Mouse (Mus musculus): ENCODE measurements around the gene Sgip1. TPM values are rescaled to one million over a fixed set of nuclear protein-coding genes. Genes with fewer than 3 reads are reported as not detected.

Gene Sgip1
- total and polyA plus RNA-seq, 3 experiments: 0.92 to 5.6 TPM; not detected in 1

DNA sequence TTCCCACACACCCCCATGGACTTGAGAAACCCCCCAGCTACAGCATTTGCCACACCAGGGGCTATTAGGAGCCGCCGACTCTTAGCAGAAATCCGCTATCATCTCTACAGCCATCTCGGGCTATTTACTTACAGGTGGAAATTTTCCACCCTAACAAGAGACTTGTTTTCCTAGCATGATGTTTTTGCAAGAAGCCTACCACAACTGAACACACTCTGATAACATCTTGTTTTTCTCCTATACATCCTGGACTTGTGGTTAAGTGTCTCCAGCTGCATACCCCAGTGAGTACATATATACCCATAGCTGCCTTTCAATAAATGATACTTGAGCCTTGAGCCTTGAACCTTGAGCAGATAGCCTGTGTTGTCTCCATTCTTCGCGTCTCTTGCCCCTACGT lies 43.1 kb upstream of the Sgip1 start:
- no peak for TF ChIP-seq GABPA (IDR thresholded peaks at IDR 0.05; ENCODE audit: low read depth, low read length)
- no peak for TF ChIP-seq MEF2A (IDR thresholded peaks at IDR 0.05; ENCODE audit: extremely low read depth, insufficient replicate concordance, low read depth, low read length, poor library complexity, severe bottlenecking)
- no peak for TF ChIP-seq USF2 (IDR thresholded peaks at IDR 0.05; ENCODE audit: borderline replicate concordance in 1 of 2, insufficient read depth in 1 of 2, low read depth in 1 of 2, low read length in 2 of 2)
- TF ChIP-seq TAL1 (IDR thresholded peaks at IDR 0.05; ENCODE audit: low read length): no peak
- TF ChIP-seq KAT2A (conservative IDR thresholded peaks at IDR 0.05; ENCODE audit: low read depth, low read length): no peak
- no peak for TF ChIP-seq CHD1 (IDR thresholded peaks at IDR 0.05; ENCODE audit: low read depth, low read length)
- TF ChIP-seq UBTF (IDR thresholded peaks at IDR 0.05; ENCODE audit: borderline replicate concordance, insufficient read depth, low read depth, low read length): no peak
- Histone ChIP-seq H3K4me3 (ENCODE audit: control insufficient read depth in 1 of 2, insufficient read depth in 1 of 2, low read depth in 2 of 2, low read length in 2 of 2) (no peak overlapping the region), H3K9ac (ENCODE audit: control insufficient read depth, low read depth, low read length, poor library complexity, severe bottlenecking) (no peak overlapping the region), H3K9me3 (replicated peaks; ENCODE audit: insufficient read depth, low read length) (no peaks in the 10 kb centered on the region), H3K79me2 (ENCODE audit: control insufficient read depth, insufficient read depth, low read length, poor library complexity) (no peaks in the 10 kb centered on the region), H3K27me3 (ENCODE audit: control insufficient read depth in 1 of 2, insufficient read depth in 2 of 2, low read length in 2 of 2) (no peaks in the 10 kb centered on the region), H3K36me3 (ENCODE audit: control insufficient read depth in 1 of 2, insufficient read depth in 2 of 2, low read length in 2 of 2) (no peaks in the 10 kb centered on the region), H3K4me1 (ENCODE audit: control insufficient read depth in 1 of 2, insufficient read depth in 2 of 2, low read length in 2 of 2) (no peaks in the 10 kb centered on the region), H3K27ac (ENCODE audit: control insufficient read depth, low read depth, low read length) (no peak overlapping the region)
- DNase-seq (ENCODE audit: low read depth, low spot score): no peak

DNA sequence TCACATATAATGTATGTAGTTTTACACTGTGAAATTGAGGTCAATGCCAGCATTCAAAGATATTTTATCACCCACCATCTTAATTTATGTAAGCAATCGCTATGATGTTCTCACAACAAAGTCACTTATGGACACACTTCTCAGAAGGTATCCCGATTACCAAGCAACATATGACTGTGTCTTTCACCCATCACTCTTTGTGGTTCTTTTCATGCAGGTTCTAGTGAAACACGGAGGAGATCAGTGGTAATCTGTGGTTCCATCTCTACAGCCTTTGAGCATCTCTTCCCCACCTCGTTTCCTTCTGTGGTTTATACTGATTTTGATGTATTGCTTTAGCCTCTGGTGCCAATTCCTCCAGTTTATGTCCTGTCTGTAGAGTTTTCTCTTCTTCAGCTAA lies 29.4 kb upstream of the Sgip1 start:
- H3K79me2 ChIP-seq (ENCODE audit: control insufficient read depth, insufficient read depth, low read length, poor library complexity): no peaks in the 10 kb centered on the region
- H3K36me3 ChIP-seq (ENCODE audit: control insufficient read depth in 1 of 2, insufficient read depth in 2 of 2, low read length in 2 of 2): no peaks in the 10 kb centered on the region
- TF ChIP-seq ETS1 (IDR thresholded peaks at IDR 0.05; ENCODE audit: low read depth, low read length) (no peak), RCOR1 (IDR thresholded peaks at IDR 0.05; ENCODE audit: low read depth, low read length) (no peak), MAFK (IDR thresholded peaks at IDR 0.05; ENCODE audit: borderline replicate concordance, low read depth, low read length) (no peak), POLR2A (IDR thresholded peaks at IDR 0.05; ENCODE audit: control insufficient read depth in 1 of 2, insufficient read depth in 1 of 2, low read depth in 1 of 2, low read length in 2 of 2, poor library complexity in 1 of 2) (no peak), CTCF (IDR thresholded peaks at IDR 0.05 in 2 of 3, conservative IDR thresholded peaks at IDR 0.05 in 1 of 3; ENCODE audit: control insufficient read depth in 1 of 3, insufficient read depth in 1 of 3, low read depth in 2 of 3, low read length in 3 of 3, poor library complexity in 1 of 3, severe bottlenecking in 1 of 3) (no peak), POLR2AphosphoS2 (IDR thresholded peaks at IDR 0.05; ENCODE audit: low read length) (no peak), CHD1 (IDR thresholded peaks at IDR 0.05; ENCODE audit: low read depth, low read length) (no peak), BHLHE40 (IDR thresholded peaks at IDR 0.05; ENCODE audit: borderline replicate concordance, low read depth, low read length) (no peak), RAD21 (IDR thresholded peaks at IDR 0.05; ENCODE audit: low read depth, low read length) (no peak), USF1 (IDR thresholded peaks at IDR 0.05; ENCODE audit: low read depth, low read length) (no peak), NRF1 (IDR thresholded peaks at IDR 0.05; ENCODE audit: insufficient read depth, low read depth, low read length, poor library complexity, severe bottlenecking) (no peak), JUND (IDR thresholded peaks at IDR 0.05; ENCODE audit: low read depth, low read length) (no peak), EP300 (IDR thresholded peaks at IDR 0.05; ENCODE audit: low read depth in 1 of 2, low read length in 2 of 2) (no peak), TAL1 (IDR thresholded peaks at IDR 0.05; ENCODE audit: low read length) (no peak), CHD2 (IDR thresholded peaks at IDR 0.05; ENCODE audit: low read length) (no peak), GABPA (IDR thresholded peaks at IDR 0.05; ENCODE audit: low read depth, low read length) (no peak), MAX (IDR thresholded peaks at IDR 0.05; ENCODE audit: low read length) (no peak)
- no peak overlapping the region for H3K9ac ChIP-seq (ENCODE audit: control insufficient read depth, low read depth, low read length, poor library complexity, severe bottlenecking)
- no peaks in the 10 kb centered on the region for H3K4me1 ChIP-seq (ENCODE audit: control insufficient read depth in 1 of 2, insufficient read depth in 2 of 2, low read length in 2 of 2)
- no peak for DNase-seq (ENCODE audit: low read depth, low spot score)
- no peak overlapping the region for H3K4me3 ChIP-seq (ENCODE audit: control insufficient read depth in 1 of 2, insufficient read depth in 1 of 2, low read depth in 2 of 2, low read length in 2 of 2)
- H3K27me3 ChIP-seq (ENCODE audit: control insufficient read depth in 1 of 2, insufficient read depth in 2 of 2, low read length in 2 of 2): no peaks in the 10 kb centered on the region
- H3K27ac ChIP-seq (ENCODE audit: control insufficient read depth, low read depth, low read length): no peak overlapping the region
- H3K9me3 ChIP-seq (replicated peaks; ENCODE audit: insufficient read depth, low read length): no peaks in the 10 kb centered on the region
